Mouse (Mus musculus): Measurements from ENCODE around the gene Dusp3. TPM values are rescaled to one million over a fixed set of nuclear protein-coding genes. Genes with fewer than 3 reads are reported as not detected.

The Dusp3 gene
- total RNA-seq (2021), result 100 to 1,000 TPM; 130 to 137 TPM
- long read RNA-seq, experiment 1, full-length matches to known transcripts, result 35 of 68 reads
- long read RNA-seq, experiment 1, partial matches to known transcripts, result 2 of 68 reads
- long read RNA-seq, experiment 1, other reads (novel, unspliced or antisense), result 31 of 68 reads
- long read RNA-seq, experiment 2, full-length matches to known transcripts, result 18 of 50 reads
- long read RNA-seq, experiment 2, partial matches to known transcripts, result 1 of 50 reads
- long read RNA-seq, experiment 2, other reads (novel, unspliced or antisense), result 31 of 50 reads

DNA sequence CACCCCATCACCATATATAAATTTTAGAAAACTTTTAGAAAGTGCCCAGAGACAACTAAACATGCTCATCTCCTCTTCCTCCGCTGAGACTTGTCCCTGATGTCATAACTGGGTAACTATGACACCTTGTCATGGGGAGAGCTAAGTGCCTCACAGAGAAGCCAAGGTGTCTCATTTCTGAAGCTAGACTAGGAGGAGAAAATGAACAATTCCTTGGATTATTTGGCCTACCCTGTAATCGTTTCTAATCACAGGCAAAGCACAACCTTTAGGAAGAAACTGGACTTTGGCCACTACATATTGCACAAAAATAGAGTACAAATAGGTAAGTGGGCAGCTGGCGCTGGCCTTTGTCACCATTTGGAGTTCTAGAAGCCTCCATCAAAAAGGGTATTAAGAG, at the start of gene Dusp3:
Gene Dusp3 (minus strand): TSS at position 101 of the 400 bp plus-strand sequence.
- intact Hi-C loops (cut with DNase I), result loop anchor here (1.0 to 5.0 kb wide), 4 partner anchors 22 to 150 kb away; no protein-coding TSS in a partner anchor
- DNase-seq, result no peak

DNA sequence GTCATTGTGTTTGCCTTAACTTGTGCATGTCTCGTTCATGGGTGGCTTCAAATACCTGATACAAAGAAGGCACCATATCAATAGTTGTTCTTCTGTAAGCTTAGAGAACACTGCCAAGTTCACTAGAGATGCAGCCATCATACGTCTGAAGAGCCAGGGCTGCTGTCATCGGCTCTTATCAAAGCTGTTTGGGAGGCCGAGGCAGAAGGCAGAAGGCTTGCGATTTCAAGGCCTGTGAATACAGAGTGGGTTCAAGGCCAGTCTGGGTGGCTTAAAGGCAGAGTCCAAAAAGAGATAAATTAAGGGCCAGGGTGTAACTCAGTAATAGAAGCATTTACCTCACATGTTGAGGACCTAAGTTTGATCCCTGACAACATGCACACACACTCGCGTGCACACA, 49.5 kb upstream of the Dusp3 start:
- no peak for DNase-seq
- intact Hi-C loops (cut with DNase I), result loop anchor here (10.0 kb wide), 1 partner anchor 122 kb away; no protein-coding TSS in a partner anchor

DNA sequence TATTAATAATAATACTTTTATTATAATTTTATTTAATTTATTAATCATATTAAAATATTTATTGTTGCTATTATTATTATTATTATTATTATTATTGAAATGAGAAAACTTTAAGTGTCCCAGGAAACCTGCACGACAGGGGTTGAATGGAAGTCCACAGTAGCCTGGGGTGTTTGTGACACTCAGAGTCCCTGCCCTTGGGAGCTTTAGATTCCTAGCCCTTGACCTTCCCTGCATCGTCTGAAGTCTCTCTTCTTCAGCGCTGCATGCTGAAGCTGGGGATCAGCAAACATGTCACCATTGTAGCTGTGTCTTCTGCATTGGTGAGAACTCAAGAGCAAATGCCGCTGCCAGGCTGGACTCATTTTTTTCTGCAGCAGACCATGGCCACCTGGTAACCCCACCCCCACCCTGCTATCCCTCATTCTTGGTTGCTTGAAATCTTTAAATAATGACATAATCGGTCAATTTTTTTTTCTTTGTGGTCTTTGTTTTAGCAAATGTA, 48.7 kb upstream of the Dusp3 start:
- no peak for DNase-seq
- intact Hi-C loops (cut with DNase I), result loop anchor here (10.0 kb wide), 1 partner anchor 121 kb away; no protein-coding TSS in a partner anchor

DNA sequence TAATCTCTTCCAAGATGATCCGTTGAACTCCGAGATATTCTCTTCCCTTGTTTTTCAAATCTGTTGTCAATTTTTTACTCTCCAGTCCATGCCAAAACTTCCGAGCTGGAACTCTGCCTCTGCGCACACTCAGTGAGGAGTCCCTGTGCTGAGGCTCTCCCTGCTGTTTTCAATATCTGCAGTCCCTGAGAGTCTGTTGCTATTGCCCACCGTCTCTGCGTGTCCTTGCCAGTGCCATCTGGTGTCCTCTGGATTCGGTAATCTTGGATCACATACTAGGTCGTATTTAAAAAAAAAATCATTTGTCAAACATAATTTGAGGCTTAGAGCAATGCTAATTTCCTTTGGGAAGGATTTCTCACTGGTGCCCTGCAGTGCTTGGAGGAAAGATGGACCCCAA, 48.1 kb upstream of the Dusp3 start:
- no peak for DNase-seq
- intact Hi-C loops (cut with DNase I), result loop anchor here (10.0 kb wide), 1 partner anchor 120 kb away; no protein-coding TSS in a partner anchor

DNA sequence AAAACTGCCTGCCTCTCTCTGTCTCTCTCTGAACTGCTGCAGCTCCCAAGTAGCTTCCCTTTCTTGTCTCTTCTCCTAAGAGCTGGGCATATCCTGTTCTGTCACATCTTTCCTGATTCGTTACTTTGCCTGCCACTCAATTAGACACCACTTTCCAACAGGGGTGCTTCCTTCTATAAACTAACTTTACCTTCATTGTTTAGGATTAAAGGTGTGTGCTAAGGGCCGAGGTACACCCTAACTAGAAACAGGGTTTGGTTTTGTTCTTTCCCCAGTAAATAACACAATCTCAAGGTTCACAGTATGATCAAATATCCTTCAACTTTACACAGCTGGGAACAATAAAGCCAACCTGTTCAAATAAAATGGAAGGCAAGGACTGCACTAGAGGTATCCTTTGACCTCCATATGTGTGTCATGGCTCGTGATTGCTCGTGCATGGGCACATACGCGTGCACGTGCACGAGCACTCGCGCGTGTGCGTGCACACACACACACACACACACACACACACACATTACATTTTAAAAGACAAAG, 46.3 kb upstream of the Dusp3 start:
- intact Hi-C loops (cut with DNase I), result loop anchor here (10.0 kb wide), 1 partner anchor 118 kb away; no protein-coding TSS in a partner anchor
- DNase-seq, result no peak

DNA sequence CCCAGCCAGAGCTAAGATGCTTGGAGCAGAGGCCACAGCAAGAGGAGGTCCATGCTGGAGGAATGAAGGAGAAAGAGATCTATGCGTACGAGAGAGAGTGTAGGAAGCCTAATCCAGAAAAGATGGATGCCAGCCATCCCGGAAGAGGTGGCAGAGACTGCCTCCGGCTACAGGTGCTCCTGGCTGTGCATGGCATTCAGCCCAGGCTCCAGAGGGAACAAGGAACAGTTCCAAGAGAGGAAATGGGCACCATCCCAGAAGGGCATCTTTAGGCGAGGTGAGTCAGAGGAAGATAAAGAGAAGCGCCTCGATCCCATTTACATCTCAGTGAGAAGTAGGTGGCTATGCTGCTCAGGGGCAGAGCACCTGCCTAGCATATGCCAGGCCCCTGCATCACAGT, 44.3 kb upstream of the Dusp3 start:
- intact Hi-C loops (cut with DNase I), result loop anchor here (10.0 kb wide), 1 partner anchor 116 kb away; no protein-coding TSS in a partner anchor

DNA sequence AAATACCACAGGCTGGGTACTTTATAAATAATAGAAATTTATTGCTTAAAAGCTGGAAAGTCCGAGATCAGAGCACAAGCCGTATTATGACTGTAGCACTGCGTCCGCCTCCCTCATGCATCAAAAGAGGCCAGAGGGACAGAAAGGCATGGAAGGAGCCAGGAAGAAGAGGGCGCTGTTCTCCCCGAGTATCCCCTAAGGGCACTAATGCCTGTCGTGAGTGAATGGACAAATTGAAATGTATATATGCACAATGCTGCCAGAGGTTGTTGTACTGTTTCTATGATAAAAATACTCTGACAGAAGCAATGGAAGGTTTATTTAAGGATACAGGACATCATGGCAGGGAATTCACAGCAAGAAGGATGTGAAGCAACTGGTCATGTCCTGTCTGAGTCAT, 43.2 kb upstream of the Dusp3 start:
- intact Hi-C loops (cut with DNase I), result loop anchor here (10.0 kb wide), 1 partner anchor 115 kb away; no protein-coding TSS in a partner anchor

More for the DNA sequence above, 44.3 kb upstream of the Dusp3 start:
- no peak for DNase-seq

DNA sequence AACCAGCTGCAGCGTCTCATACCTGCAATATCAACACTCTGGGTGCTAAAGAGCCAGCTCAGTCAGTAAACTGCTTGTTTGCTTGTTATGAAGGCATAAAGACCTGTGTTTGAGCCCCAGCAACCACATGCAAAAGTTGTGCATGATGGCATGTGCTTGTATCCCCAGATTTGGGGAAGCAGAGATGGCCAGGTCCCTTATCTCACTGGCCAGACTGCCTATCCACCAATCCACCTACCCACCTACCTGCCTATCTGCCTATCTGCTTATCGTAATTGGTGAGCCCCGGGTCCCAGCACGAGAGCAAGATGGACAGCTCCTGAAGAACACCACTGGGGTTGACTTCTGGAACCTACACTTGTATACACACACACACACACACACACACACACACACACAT, 42.5 kb upstream of the Dusp3 start:
- DNase-seq, result no peak
- intact Hi-C loops (cut with DNase I), result no loop called here

More for the DNA sequence above, 43.2 kb upstream of the Dusp3 start:
- no peak for DNase-seq

DNA sequence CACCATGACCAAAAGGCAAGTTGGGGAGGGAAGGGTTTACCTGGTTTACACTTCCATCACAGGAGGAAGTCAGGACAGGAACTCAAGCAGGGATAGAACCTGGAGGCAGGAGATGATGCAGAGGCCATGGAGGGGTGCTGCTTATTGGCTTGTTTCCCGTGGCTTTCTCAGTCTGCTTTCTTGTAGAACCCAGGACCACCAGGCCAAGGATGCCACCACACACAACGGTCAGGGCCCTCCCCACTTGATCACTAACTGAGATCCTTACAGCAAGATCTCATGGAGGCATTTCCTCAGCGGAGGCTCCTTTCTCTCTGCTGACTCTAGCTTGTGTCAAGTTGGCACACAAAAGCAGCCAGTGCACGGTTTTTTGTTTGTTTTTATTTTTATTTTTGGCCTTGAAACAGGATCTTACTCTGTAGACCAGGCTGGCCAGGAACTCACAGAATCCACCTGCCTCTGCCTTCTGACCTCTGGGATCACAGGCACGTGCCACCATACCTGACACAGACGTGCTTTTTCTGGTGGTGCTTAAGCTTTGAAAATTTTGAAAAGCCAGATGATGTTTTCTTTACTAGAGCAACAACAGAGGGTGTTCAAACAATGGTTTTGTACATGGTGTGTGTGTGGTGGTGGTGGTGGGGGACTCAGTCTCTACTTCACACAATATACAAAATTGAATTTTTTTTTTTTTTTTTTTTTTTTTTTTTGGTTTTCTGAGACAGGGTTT, 41.4 kb upstream of the Dusp3 start, which contains the start of gene Mpp3:
Gene Mpp3 (minus strand): TSS at position 375 of the 730 bp plus-strand sequence.
- intact Hi-C loops (cut with DNase I), result no loop called here
- DNase-seq, result no peak

DNA sequence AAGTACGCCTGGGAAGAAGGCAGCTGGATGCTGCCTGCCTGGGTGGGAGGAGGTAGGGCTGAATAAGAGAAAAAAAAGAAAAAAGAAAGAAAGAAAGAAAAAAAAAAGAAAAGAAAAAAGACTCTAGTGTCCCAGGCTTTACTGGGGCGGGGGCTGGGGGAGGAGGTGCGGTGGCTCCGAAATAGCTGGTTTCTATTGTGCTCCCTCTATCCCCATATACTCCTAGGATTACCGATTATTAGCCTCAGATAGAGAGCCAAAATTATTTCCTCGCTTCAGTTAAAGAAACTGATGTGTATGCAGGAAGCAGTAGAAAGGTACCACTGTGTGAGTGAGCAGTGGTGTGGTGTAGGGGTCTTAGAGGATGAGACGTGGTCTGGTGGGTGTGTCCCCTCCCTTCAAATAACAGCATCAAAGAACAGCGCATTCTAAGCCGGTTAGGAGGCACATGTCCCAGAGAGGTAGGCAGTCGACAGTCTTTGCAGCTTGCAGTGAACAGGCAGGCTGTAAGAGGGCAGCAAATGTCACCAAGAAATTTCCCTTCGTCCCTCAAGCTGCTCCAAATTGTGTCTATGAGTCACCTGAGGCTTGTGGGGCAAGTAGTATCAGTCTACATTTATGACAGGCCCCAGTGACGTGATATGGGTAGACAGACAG, 40.7 kb upstream of the Dusp3 start:
- no peak for DNase-seq
- intact Hi-C loops (cut with DNase I), result loop anchor here (2.0 kb wide), 1 partner anchor 17 kb away; no protein-coding TSS in a partner anchor

DNA sequence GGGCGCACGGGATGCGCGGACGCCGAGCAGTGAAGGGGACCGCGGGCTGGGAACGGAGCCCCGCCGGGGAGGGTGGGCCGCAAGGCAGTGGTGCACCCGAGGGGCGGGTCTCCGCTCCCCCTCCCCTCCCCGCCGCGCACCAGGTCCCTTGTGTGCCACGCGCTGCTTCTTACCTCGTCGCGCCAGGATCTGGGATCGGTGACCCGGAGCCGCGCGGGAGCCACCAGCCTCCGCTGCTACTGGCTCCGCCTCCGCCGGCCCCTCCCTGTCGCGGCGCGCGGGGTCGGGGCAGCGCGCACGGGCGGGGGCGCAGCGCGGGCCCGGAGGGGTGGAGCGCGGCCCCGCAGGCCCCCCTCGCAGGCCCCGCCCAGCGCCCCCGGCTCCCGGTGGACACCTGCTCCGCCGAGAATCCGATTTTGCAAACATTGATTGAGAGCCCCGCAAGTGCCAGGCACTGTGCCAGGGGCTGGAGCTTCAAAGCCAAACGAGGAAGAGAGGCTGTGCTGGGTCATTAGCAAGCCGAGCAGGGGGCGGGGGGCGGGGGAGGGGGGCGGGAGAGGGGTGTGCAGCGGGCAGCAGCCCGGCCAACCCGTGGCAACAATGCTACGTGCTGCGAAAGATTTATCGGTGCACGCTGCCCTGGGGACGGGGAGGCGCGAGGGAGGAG, 40.0 kb upstream of the Dusp3 start:
- DNase-seq, result peak; percentile 67 to 81
- intact Hi-C loops (cut with DNase I), result loop anchor here (2.0 kb wide), 1 partner anchor 16 kb away; no protein-coding TSS in a partner anchor

DNA sequence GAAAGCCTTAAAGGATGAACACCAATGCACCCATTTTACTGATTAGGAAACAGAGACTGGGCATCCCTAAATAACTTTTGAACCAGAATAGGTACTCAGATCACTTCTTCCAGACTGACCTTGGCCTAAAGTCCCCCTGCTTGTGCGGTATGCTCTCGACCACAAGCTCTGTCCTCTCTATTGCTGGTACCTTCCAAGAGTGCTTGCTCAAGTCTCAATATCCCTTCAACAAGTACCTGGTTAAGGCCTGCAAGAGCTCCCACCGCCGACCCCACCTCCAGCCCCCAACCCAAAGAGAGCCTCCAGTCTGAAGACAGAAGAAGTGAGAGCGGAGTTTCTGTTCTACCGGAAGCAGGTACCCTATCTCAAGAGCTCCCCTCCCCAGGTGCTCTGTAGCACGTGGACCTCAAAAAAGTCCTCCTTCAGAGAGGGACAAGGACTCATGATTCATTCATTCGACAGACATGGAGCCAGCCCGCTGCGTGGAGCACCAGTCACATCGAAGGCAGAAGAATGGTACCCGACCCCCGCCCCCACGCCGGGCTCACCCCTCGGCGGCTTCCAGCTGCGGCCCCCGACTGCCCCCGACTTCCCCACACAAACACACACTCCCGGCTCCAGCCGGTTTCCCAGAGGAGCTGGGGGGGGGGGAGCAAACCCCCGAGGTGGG, 39.3 kb upstream of the Dusp3 start:
- DNase-seq, result no peak

DNA sequence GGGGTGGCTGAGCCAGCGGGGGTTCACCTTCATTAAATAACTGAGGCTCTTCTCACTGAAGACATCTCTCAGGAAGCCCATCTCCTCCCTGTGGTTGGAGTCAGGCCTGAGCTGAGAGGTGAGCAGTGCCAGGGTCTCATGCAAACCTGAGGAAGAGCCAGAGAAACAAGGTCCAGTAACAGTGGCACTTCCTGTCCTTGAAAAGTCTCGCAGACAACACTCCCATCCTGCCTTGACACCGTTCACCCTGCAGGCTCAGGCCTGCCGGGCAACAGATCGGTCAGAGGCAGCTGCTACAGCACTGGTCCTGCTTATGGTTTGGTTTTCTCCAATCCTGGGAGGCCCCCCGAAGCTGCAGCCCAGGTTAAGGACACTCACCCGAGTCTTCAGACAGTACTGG, 38.5 kb upstream of the Dusp3 start:
- intact Hi-C loops (cut with DNase I), result no loop called here
- DNase-seq, result no peak

More for the DNA sequence above, 39.3 kb upstream of the Dusp3 start:
- intact Hi-C loops (cut with DNase I), result loop anchor here (2.0 kb wide), 1 partner anchor 15 kb away; no protein-coding TSS in a partner anchor

DNA sequence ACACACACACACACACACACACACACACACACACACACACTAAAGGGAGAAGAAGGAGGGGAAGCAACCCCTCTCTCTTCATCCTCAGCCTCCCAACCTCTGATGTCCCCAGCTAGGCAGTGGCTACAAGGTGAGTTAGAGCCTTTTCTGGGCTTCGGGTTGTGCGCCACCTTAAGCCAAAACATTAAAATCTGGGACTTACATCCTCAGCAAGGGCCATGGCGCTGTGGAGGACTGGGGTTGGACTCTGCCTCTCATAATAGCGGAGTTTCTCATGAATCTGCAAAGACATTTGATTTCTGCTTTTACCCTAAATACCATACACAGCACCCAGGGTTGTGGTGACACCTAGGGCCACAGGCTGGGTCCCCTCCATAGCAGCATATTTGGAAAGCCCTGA, 38.1 kb upstream of the Dusp3 start:
- intact Hi-C loops (cut with DNase I), result no loop called here
- no peak for DNase-seq

DNA sequence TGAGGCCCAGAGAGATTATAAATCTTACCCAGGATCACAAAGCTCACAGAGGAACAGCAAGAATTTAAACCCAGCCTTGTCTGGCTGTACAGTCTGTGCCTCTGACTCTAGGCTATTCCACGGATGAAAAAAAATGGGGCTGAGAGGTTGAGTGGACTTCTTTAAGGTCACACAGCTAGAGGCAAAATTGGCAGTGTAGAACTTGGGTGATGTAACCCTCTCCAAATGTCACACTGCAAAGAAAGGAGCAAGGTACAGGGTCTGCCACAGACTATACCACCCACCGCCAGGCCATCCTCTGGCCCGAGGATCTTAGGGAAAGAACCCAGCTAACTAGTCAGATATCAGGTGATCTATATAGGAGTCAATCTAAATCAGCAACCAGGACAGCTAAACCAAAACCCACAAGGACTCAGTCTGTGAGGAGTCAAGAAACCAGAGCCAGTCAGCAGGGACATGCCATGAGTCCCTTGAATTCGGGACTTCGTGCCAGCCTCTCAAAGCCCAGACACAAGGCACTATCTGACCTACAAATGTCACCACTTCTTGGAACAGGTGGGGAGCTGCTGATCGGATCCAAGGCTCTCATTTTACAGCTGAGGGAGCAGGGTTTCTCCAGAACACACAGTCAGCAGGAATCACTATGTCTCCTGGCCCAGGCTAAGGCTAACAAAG, 37.4 kb upstream of the Dusp3 start:
- intact Hi-C loops (cut with DNase I), result no loop called here

DNA sequence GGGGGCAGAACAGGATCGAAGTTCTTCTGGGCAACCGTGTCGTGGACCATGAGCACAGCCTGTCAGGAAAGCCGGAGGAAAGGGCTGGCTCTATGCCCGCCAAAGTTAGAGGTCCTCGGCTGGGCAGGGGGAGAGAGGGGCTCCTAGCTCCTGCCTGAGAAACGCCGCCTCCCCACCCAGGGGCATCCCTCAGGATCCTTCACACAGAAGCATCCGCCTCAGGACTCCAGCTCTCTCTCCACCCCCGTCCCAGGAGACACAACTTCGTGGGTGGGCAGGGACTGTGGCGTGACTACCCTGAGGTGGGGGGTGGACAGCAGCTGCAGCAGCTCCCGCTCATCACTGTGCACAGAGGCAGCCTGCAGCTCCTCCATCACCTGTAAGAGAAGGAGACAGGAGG, 36.6 kb upstream of the Dusp3 start:
- intact Hi-C loops (cut with DNase I), result no loop called here
- no peak for DNase-seq

More for the DNA sequence above, 37.4 kb upstream of the Dusp3 start:
- DNase-seq, result no peak

DNA sequence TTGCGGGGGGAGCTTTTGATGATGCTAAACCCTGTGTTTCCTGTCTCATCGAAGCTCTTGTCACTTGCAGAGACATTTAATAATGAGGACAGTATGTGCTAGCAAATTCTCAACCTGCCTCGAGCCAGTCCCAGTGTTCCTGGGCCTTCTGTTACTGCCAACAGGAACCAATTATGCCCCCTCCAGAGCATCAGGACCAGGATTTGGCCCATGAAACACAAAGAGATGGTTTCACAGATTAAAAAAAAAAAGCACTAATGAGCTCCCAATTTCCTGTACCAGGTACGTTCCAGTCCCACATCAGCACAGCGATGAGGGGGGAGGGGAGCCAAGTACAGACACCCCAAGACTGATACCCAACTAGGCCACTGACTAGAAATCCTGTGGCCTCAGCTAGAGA, 34.4 kb upstream of the Dusp3 start:
- intact Hi-C loops (cut with DNase I), result no loop called here
- no peak for DNase-seq

DNA sequence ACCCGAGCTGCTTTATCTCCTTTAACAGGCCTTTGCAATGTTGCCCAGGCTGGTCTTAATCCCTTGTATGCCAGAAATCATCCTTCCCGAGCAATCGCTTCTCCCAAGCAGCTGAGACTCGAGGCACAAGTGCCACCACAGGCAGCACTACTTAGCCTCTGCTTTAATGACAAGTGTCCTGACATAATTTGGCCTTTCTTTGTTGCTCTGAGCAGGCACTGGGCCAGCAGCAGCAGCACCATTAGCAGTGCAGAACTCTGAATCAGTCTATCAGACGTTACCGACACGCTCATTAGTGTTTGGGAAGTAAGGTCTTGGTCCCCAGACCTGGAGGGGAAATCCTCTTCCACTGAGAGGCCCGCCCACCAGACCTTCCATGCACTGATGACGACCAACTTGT, 32.9 kb upstream of the Dusp3 start:
- DNase-seq, result no peak
- intact Hi-C loops (cut with DNase I), result no loop called here

DNA sequence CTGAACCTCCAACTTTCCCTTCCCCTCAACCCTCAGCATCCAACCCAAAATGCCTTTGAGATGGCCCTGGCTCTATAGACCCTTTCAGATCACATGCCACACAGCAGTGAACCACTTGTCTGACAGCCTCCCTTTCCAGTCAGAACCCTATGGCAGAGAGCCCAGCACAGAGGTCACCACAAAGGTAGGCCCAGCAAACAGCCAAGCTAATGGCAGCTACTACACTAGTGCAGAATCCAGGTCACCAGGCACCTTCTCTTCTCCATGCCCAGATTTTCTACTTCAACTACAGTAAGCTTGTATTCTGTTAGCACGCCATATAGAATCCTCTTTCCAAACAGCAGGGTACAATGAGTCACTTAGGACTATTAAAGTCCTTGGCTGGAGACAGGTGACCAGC, 29.3 kb upstream of the Dusp3 start:
- peak; percentile 31 to 62 for DNase-seq
- intact Hi-C loops (cut with DNase I), result no loop called here
